Mouse (Mus musculus) hindbrain, postnatal 0 days (tissue): ENCODE data around the gene Cep95. TPM values are rescaled to one million over a fixed set of nuclear protein-coding genes. Genes with fewer than 3 reads are reported as not detected.
"Not testable (repeated sequence)": the region's sequence is repeated elsewhere in the genome, so short reads cannot be mapped to it uniquely, and the experiment has no call there.

ENCODE experiments used
- ATAC-seq: fragments of 200-750 bp; cut with Nextera tagmentation; 2 replicates; pipeline ENCODE4 v1.8.0; 2017; ENCODE audit warnings: mild to moderate bottlenecking, moderate TSS enrichment, moderate library complexity
- DNase-seq: peaks from one replicate; pipeline ENCODE4 v3.0.0-alpha.2; 2015; ENCODE audit warnings: low spot score
- H3K27ac ChIP-seq: fragments of 300-500 bp; sonication (generic); 2 replicates; pipeline ENCODE4 v1.5.1; 2014; ENCODE audit warnings: mild to moderate bottlenecking
- H3K27me3 ChIP-seq: fragments of 300-500 bp; sonication (generic); 2 replicates; pipeline ENCODE4 v1.6.1; 2014; ENCODE audit warnings: low read length, mixed read lengths; ENCODE audit not compliant: insufficient read depth
- H3K36me3 ChIP-seq: fragments of 300-500 bp; sonication (generic); 2 replicates; pipeline ENCODE4 v1.6.1; 2014; ENCODE audit warnings: low read length, mixed read lengths; ENCODE audit not compliant: insufficient read depth
- H3K4me1 ChIP-seq: fragments of 300-500 bp; sonication (generic); 2 replicates; pipeline ENCODE4 v1.6.1; 2014; ENCODE audit warnings: antibody characterized with exemption, low read length, mixed read lengths; ENCODE audit not compliant: insufficient read depth
- H3K4me2 ChIP-seq: fragments of 300-500 bp; sonication (generic); 2 replicates; pipeline ENCODE4 v1.6.1; 2014; ENCODE audit warnings: low read depth, mild to moderate bottlenecking, low read length, moderate library complexity, mixed read lengths
- H3K4me3 ChIP-seq: fragments of 300-500 bp; sonication (generic); 2 replicates; pipeline ENCODE4 v1.5.1; 2014; ENCODE audit warnings: low read length
- H3K9ac ChIP-seq: fragments of 300-500 bp; sonication (generic); replicated peaks from 2 replicates; pipeline ENCODE4 v1.6.1; 2014; ENCODE audit warnings: mild to moderate bottlenecking, low read length, moderate library complexity, mixed read lengths
- H3K9me3 ChIP-seq: fragments of 300-500 bp; sonication (generic); 2 replicates; pipeline ENCODE4 v1.6.1; 2016; ENCODE audit warnings: low read length, mixed read lengths
- CTCF ChIP-seq: IDR thresholded peaks from 2 replicates; pipeline ENCODE4 v1.5.1; 2016; ENCODE audit warnings: antibody characterized with exemption, control low read depth, low read depth
- WGBS: fragments of 180-500 bp; shearing (Covaris S2); extraction: QIAGEN DNeasy Blood & Tissue Kit; methylation state at CpG from one replicate; pipeline ENCODE4 v1.1.7; 2014; 5-methylcytosine and 5-hydroxymethylcytosine counted together
- polyA plus RNA-seq: library from polyadenylated mRNA; unstranded; fragments of >200 nt; fragmentation: Nextera tagmentation; extraction: Ambion mirVana; gene quantifications from 2 replicates; pipeline ENCODE4 v1.2.1, GENCODE M21; 2015
- total RNA-seq: library from RNA; depleted of rRNA; stranded (reverse); fragments of >200 nt; gene quantifications from 2 replicates; pipeline ENCODE4 v1.2.3, GENCODE M21; 2014

Gene Cep95
- total and polyA plus RNA-seq, 2 experiments from 2014 or later, result 7.2 to 9.0 TPM

GRCm38 (mm10) chr11:106787131-106788025 is 1.7 kb upstream of the Cep95 start:
- under 1% methylated on average over 62 of the region's 65 CpGs for WGBS
- TF ChIP-seq CTCF, result no peak; the same call in 1 of the 2 replicates
- Histone ChIP-seq H3K9me3 (no peaks in the 10 kb centered on the region), H3K36me3 (peaks cover 28% of the 10 kb centered on the region), H3K27me3 (no peaks in the 10 kb centered on the region), H3K9ac (peak overlapping the region; percentile 98), H3K4me3 (peak overlapping the region; percentile 95), H3K4me1 (peaks cover 10% of the 10 kb centered on the region; the same call in 1 of the 2 replicates), H3K4me2 (peak overlapping the region; percentile 71), H3K27ac (peak overlapping the region; percentile 99)
- peak; percentile 21; the same call in 1 of the 2 replicates for ATAC-seq
- peak; percentile 94 for DNase-seq

GRCm38 (mm10) chr11:106788026-106788774 is 852 bp upstream of the Cep95 start:
- Histone ChIP-seq H3K36me3 (peaks cover 20% of the 10 kb centered on the region), H3K4me3 (peak overlapping the region; percentile 95), H3K27me3 (no peaks in the 10 kb centered on the region), H3K9me3 (no peaks in the 10 kb centered on the region), H3K4me2 (peak overlapping the region; percentile 71), H3K27ac (peak overlapping the region; percentile 99), H3K4me1 (peaks cover 10% of the 10 kb centered on the region; the same call in 1 of the 2 replicates), H3K9ac (peak overlapping the region; percentile 98)
- ATAC-seq (peak; percentile 87), DNase-seq (peak; percentile 99)
- under 1% methylated on average over 72 of the region's 79 CpGs for WGBS
- TF ChIP-seq CTCF, result no peak

GRCm38 (mm10) chr11:106789649-106790048 is 597 bp downstream of the Cep95 start:
- TF ChIP-seq CTCF, result no peak

GRCm38 (mm10) chr11:106793846-106794245 is 4.8 kb downstream of the Cep95 start:
- H3K4me3 ChIP-seq, result no peak overlapping the region
- H3K27me3 ChIP-seq, result no peaks in the 10 kb centered on the region
- WGBS, result 74% methylated on average over 4 of the region's 4 CpGs
- DNase-seq (no peak), ATAC-seq (no peak)
- no peak overlapping the region for H3K4me2 ChIP-seq
- H3K9me3 ChIP-seq, result no peaks in the 10 kb centered on the region
- H3K27ac ChIP-seq, result no peak overlapping the region
- H3K9ac ChIP-seq, result no peak overlapping the region
- H3K4me1 ChIP-seq, result peaks cover 4% of the 10 kb centered on the region; the same call in 1 of the 2 replicates
- H3K36me3 ChIP-seq, result peaks cover 17% of the 10 kb centered on the region
- peak; percentile 23; the same call in 1 of the 2 replicates for TF ChIP-seq CTCF

More at GRCm38 (mm10) chr11:106789649-106790048, 597 bp downstream of the Cep95 start:
- Histone ChIP-seq H3K27me3 (no peaks in the 10 kb centered on the region), H3K36me3 (peaks cover 10% of the 10 kb centered on the region), H3K4me2 (peak overlapping the region; percentile 71), H3K27ac (peak overlapping the region; percentile 99), H3K9ac (peak overlapping the region; percentile 98), H3K4me1 (peaks cover 10% of the 10 kb centered on the region; the same call in 1 of the 2 replicates), H3K4me3 (peak overlapping the region; percentile 95), H3K9me3 (no peaks in the 10 kb centered on the region)
- DNase-seq (peak; percentile 65), ATAC-seq (no peak)
- 0% methylated on average over 6 of the region's 6 CpGs for WGBS

GRCm38 (mm10) chr11:106795679-106796078 is 6.6 kb downstream of the Cep95 start:
- peaks cover 29% of the 10 kb centered on the region for H3K36me3 ChIP-seq
- H3K4me3 ChIP-seq, result no peak overlapping the region
- no peak overlapping the region for H3K9ac ChIP-seq
- DNase-seq (no peak), ATAC-seq (no peak)
- H3K4me2 ChIP-seq, result no peak overlapping the region
- 60% methylated on average over 9 of the region's 9 CpGs for WGBS
- H3K27ac ChIP-seq, result no peak overlapping the region
- H3K27me3 ChIP-seq, result no peaks in the 10 kb centered on the region
- H3K9me3 ChIP-seq, result no peaks in the 10 kb centered on the region
- peaks cover 1% of the 10 kb centered on the region; the same call in 1 of the 2 replicates for H3K4me1 ChIP-seq
- TF ChIP-seq CTCF, result no peak

- Histone ChIP-seq H3K4me2 (no peak overlapping the region), H3K36me3 (peaks cover 35% of the 10 kb centered on the region), H3K4me3 (no peak overlapping the region), H3K4me1 (no peaks in the 10 kb centered on the region), H3K27ac (no peak overlapping the region; the same call in 1 of the 2 replicates), H3K9me3 (no peaks in the 10 kb centered on the region), H3K27me3 (no peaks in the 10 kb centered on the region), H3K9ac (no peak overlapping the region)
- WGBS, result 53% methylated on average over 10 of the region's 10 CpGs
- no peak for ATAC-seq
- DNase-seq, result peak; percentile 40
- no peak for TF ChIP-seq CTCF
Measured at GRCm38 (mm10) chr11:106802069-106802627, 13.1 kb downstream of the Cep95 start.

GRCm38 (mm10) chr11:106807442-106807841 is 18.4 kb downstream of the Cep95 start:
- 100% methylated on average over 1 of the region's 1 CpGs for WGBS
- not testable (repeated sequence) for H3K9ac ChIP-seq, DNase-seq, H3K4me2 ChIP-seq, ATAC-seq, H3K4me1 ChIP-seq, H3K9me3 ChIP-seq, H3K4me3 ChIP-seq, H3K27ac ChIP-seq, H3K27me3 ChIP-seq
- H3K36me3 ChIP-seq, result peaks cover 14% of the 10 kb centered on the region
